24 mouse cellular contexts compared by ENCODE assay signal in genomic region chr4:107969781-107970180, GRCm38 (mm10). TPM values are rescaled to one million over a fixed set of nuclear protein-coding genes. Genes with fewer than 3 reads are reported as not detected.
A peak's percentile ranks its signal among the peaks of the same experiment; 100 is the strongest.
DNase-seq lines count a peak whose midpoint lies in the region; ATAC-seq and TF ChIP-seq lines count a peak whose summit lies in the region.
"Had no signal": no experiment of that assay in that cellular context is flagged by ENCODE, and none has a peak within 500 bp of the region (broad histone marks: within the 10 kb centered on the region; RNA-seq: fewer than 3 reads in every experiment).

No protein-coding gene starts in this region.

- no peak for ATAC-seq in intestine, postnatal 0 days
- ATAC-seq: forebrain, embryonic 15.5 days; intestine, embryonic 16.5 days; Patski had no signal

- H3K36me3 ChIP-seq in intestine, postnatal 0 days (ENCODE audit: control insufficient read depth, insufficient read depth): no peaks in the 10 kb centered on the region
- H3K36me3 ChIP-seq: embryonic facial prominence, embryonic 15.5 days; forebrain, embryonic 15.5 days; G1E; heart, embryonic 12.5 days; hindbrain, embryonic 15.5 days had no signal

- intact Hi-C loops in gastrocnemius, adult 2 months (cut with DNase I): no loop called here
- intact Hi-C loops in gastrocnemius, postnatal 14 days (cut with DNase I; ENCODE audit: low total_unique reads): no loop called here

- H3K4me3 ChIP-seq in gastrocnemius, adult 2 months: no peak overlapping the region
- H3K4me3 ChIP-seq in embryonic fibroblast, embryonic 13.5 days (ENCODE audit: insufficient read depth, low read length): no peak overlapping the region
- no peak overlapping the region for H3K4me3 ChIP-seq in intestine, postnatal 0 days (ENCODE audit: low read depth, low read length)
- H3K4me3 ChIP-seq: embryonic facial prominence, embryonic 15.5 days; forebrain, embryonic 15.5 days; heart, embryonic 12.5 days; hindbrain, embryonic 15.5 days had no signal

- H3K27me3 ChIP-seq in intestine, postnatal 0 days (replicated peaks; ENCODE audit: control insufficient read depth, insufficient read depth, low read length): no peaks in the 10 kb centered on the region
- H3K27me3 ChIP-seq: embryonic facial prominence, embryonic 15.5 days; forebrain, embryonic 15.5 days; hindbrain, embryonic 15.5 days; Patski had no signal

- peaks cover 3% of the 10 kb centered on the region for H3K4me1 ChIP-seq in embryonic fibroblast, embryonic 13.5 days (ENCODE audit: control insufficient read depth, insufficient read depth, low read length)
- no peaks in the 10 kb centered on the region for H3K4me1 ChIP-seq in intestine, postnatal 0 days (replicated peaks; ENCODE audit: control insufficient read depth, insufficient read depth, low read length)
- H3K4me1 ChIP-seq: forebrain, embryonic 15.5 days; hindbrain, embryonic 15.5 days had no signal

- no peaks in the 10 kb centered on the region for H3K9me3 ChIP-seq in intestine, postnatal 0 days (ENCODE audit: control insufficient read depth)
- H3K9me3 ChIP-seq: embryonic facial prominence, embryonic 15.5 days; forebrain, embryonic 15.5 days; G1E; heart, embryonic 12.5 days; hindbrain, embryonic 15.5 days had no signal

- peak; percentile 57 for DNase-seq in gastrocnemius, adult 2 months
- no peak for DNase-seq in gastrocnemius, postnatal 14 days
- DNase-seq in ES-CJ7 (ENCODE audit: low read depth, low spot score): peak; percentile 21
- no peak for DNase-seq in retina, embryonic 14.5 days (ENCODE audit: low spot score)
- DNase-seq in cerebellum, postnatal 4 days (ENCODE audit: low spot score in 2 of 2): no peak
- DNase-seq: adrenal gland, adult 8-10 months; adrenal gland, postnatal 36 days; cerebellum, adult 2 months; cerebellum, postnatal 10 days; embryo, embryonic 11 days had no signal

- peak overlapping the region; percentile 70 for H3K27ac ChIP-seq in gastrocnemius, adult 2 months
- H3K27ac ChIP-seq in embryonic fibroblast, embryonic 13.5 days (ENCODE audit: insufficient read depth, low read length): peak overlapping the region; percentile 80
- H3K27ac ChIP-seq in intestine, postnatal 0 days (ENCODE audit: low read depth, low read length): no peak overlapping the region
- H3K27ac ChIP-seq: embryonic facial prominence, embryonic 15.5 days; forebrain, embryonic 15.5 days; hindbrain, embryonic 15.5 days had no signal

- no peak overlapping the region for H3K9ac ChIP-seq in intestine, postnatal 0 days (ENCODE audit: low read depth, low read length)
- H3K9ac ChIP-seq: embryonic facial prominence, embryonic 15.5 days; forebrain, embryonic 15.5 days; heart, embryonic 12.5 days; hindbrain, embryonic 15.5 days had no signal

- no peak for TF ChIP-seq CTCF in gastrocnemius, adult 2 months (IDR thresholded peaks at IDR 0.05)
- no peak for TF ChIP-seq CTCF in embryonic fibroblast, embryonic 13.5 days (IDR thresholded peaks at IDR 0.05; ENCODE audit: borderline replicate concordance, insufficient read depth, low read length)
- TF ChIP-seq CTCF in intestine, postnatal 0 days (IDR thresholded peaks at IDR 0.05; ENCODE audit: low read depth): no peak

- H3K4me2 ChIP-seq in intestine, postnatal 0 days (replicated peaks; ENCODE audit: low read depth): no peak overlapping the region
- H3K4me2 ChIP-seq: embryonic facial prominence, embryonic 15.5 days; forebrain, embryonic 15.5 days; heart, embryonic 12.5 days; hindbrain, embryonic 15.5 days had no signal

- no peak; the same call in 1 of the 2 replicates for TF ChIP-seq POLR2A in embryonic fibroblast, embryonic 13.5 days (IDR thresholded peaks at IDR 0.05; ENCODE audit: low read depth, low read length)

RNA-seq across cellular contexts. Expression of gene Slc1a7, which starts 1.6 kb away (rescaled TPM):
- under 1 TPM; 0.10 to 0.17 TPM for total RNA-seq in gastrocnemius, adult 2 months (2021)
- total RNA-seq in gastrocnemius, postnatal 14 days (2021): under 1 TPM; 0.06 to 0.09 TPM
- polyA plus RNA-seq in embryonic fibroblast, embryonic 13.5 days (2011; ENCODE audit: insufficient read length, low read depth, missing spikeins): not detected in 2 replicates
- 0.10 and 0.14 TPM in 2 replicates for polyA plus RNA-seq in intestine, postnatal 0 days (2015; fragmentation: Nextera tagmentation; extraction: Ambion mirVana)
- total RNA-seq: common myeloid progenitor, adult 5-6 weeks; granulocyte monocyte progenitor cell, adult 5-6 weeks had no signal
- polyA plus RNA-seq: forebrain, embryonic 11.5 days; G1E; heart, embryonic 12.5 days; heart, embryonic 16.5 days; hindbrain, embryonic 11.5 days had no signal

RNA-seq across cellular contexts. Expression of gene Cpt2, which starts 46.4 kb away (rescaled TPM):
- 100 to 1,000 TPM in 1 of 2 experiments, 10 to 100 TPM in 1; 61.5 to 103 TPM for total RNA-seq in gastrocnemius, adult 2 months (2021)
- 10 to 100 TPM; 48.5 to 80.7 TPM for total RNA-seq in gastrocnemius, postnatal 14 days (2021)
- polyA plus RNA-seq in embryonic fibroblast, embryonic 13.5 days (2011; ENCODE audit: insufficient read length, low read depth, missing spikeins): 37.1 and 51.8 TPM in 2 replicates
- polyA plus RNA-seq in intestine, postnatal 0 days (2015; fragmentation: Nextera tagmentation; extraction: Ambion mirVana): 128 and 130 TPM in 2 replicates

Comparison
In these comparisons a context has a peak if more than half of its experiments do, and no peak if none do; other contexts are left out.
1. DNase-seq: peak in gastrocnemius, adult 2 months (single experiment) and ES-CJ7 (single experiment); none in gastrocnemius, postnatal 14 days (single experiment), retina, embryonic 14.5 days (single experiment) and cerebellum, postnatal 4 days (0 of 2).